Mouse (Mus musculus): ENCODE measurements around the gene Krtap29-1.

Gene Krtap29-1

DNA sequence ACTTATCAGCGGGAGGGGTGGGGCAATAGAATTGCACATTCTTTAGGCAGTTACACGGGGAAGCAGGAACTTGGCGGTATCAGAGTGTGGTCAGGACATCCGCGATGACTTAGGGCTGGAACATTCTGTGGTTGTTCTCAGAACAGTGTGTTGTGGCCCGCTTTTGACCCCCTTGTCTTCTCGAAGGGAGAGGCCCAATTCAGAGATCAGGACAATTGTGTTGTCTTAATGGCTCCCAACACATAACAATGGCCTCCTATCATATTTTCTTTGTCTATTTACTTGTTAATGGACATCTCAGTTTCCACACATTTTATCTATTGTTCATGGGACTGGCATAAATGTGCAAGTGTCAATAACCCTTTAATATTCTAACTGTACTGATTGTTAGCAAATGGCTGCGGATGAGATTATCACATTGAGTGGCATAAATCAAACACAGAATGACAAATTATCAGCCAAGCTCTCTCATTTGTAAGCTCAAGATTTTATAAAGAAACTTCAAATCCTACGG is 41.0 kb downstream of the Krtap29-1 start:
- DNase-seq = no peak

DNA sequence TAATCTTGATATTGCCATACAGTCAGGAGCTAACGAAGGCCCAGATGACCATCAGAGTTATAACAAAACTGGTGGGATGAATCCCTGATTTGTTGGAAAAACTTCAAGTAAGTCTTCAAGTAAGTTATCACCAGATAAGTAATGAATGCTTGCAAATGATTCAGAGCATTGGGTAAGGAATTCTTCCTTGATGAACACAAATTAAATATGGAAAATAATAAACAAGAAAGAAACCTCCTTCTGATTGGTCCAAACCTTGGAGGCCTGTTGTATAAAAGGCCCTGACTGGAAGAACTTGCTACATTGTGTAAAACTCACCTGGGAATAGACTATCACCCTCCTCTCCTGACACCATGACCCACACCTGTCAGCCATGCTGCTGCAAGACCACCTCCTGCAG is 42.9 kb downstream of the Krtap29-1 start, which contains the start of gene Krtap31-2:
Gene Krtap31-2, plus strand, starts transcription at position 301 of the 400 bp plus-strand sequence.
- DNase-seq = no peak
